Mouse (Mus musculus): ENCODE measurements at regions not wholly inside any gene's neighbourhood (a gene's known extent, or its start where the extent isn't known, plus 50 kb on each side); places are given as distances from the start of the nearest gene placed in this dataset.

DNA sequence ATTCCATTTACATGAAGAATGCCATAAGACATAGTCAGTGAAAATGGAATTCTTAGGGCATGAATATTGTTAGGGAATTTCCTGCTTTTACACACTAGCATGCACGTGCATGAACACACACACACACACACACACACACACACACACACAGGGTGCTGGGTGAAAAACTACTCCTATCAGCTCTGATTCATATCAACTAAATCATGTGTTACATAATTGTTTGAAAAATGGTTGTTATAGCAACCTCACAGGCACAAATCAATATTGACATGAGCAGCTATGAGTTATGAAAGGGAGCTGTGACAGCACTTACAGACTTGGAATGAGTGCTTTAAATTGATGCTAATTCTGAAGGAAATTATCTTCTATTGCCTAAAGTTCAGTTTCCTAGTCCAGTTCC, 72.8 kb upstream of the Ahr start:
- no peaks in the 10 kb centered on the region for H3K36me3 ChIP-seq (ENCODE audit: insufficient read depth, low read length)
- no peaks in the 10 kb centered on the region for H3K4me1 ChIP-seq (ENCODE audit: insufficient read depth, low read length)
- H3K4me2 ChIP-seq (ENCODE audit: low read depth, low read length, poor library complexity, severe bottlenecking): no peak overlapping the region
- no peak overlapping the region for H3K27ac ChIP-seq (ENCODE audit: low read depth, low read length)
- H3K4me3 ChIP-seq (ENCODE audit: low read depth, low read length): no peak overlapping the region
- WGBS: 77% methylated on average over 1 of the region's 1 CpGs
- no peaks in the 10 kb centered on the region for H3K27me3 ChIP-seq (ENCODE audit: insufficient read depth, low read length)
- H3K9ac ChIP-seq (replicated peaks; ENCODE audit: low read length, poor library complexity, severe bottlenecking): no peak overlapping the region
- H3K9me3 ChIP-seq (ENCODE audit: low read length): no peaks in the 10 kb centered on the region
- no peak for ATAC-seq (ENCODE audit: low FRiP score)
- DNase-seq (ENCODE audit: low spot score): no peak
- no peak for TF ChIP-seq CTCF (IDR thresholded peaks at IDR 0.05)

DNA sequence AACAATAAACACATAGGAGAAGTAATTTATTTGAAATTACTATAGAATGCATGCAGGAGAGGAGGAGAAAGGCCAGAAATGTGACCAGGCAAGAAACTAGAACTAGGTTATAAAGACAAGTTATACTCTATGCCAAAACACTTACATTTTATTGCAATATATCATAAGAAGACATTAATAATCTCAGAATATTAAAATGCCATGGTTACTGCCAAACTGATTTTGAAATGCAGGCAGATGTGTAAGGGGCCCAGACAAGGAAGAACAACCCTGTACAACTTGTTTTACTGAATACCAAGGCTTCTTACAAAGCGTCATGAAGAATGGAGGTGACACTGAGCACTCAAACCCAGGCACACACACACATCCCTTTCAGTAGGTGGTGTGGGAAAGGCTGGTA, 68.9 kb upstream of the Ahr start:
- DNase-seq (ENCODE audit: low spot score) (no peak), ATAC-seq (ENCODE audit: low FRiP score) (no peak)
- no peak overlapping the region for H3K9ac ChIP-seq (replicated peaks; ENCODE audit: low read length, poor library complexity, severe bottlenecking)
- H3K27me3 ChIP-seq (ENCODE audit: insufficient read depth, low read length): no peaks in the 10 kb centered on the region
- H3K36me3 ChIP-seq (ENCODE audit: insufficient read depth, low read length): no peaks in the 10 kb centered on the region
- WGBS: 92% methylated on average over 1 of the region's 1 CpGs
- no peak overlapping the region for H3K4me2 ChIP-seq (ENCODE audit: low read depth, low read length, poor library complexity, severe bottlenecking)
- no peak overlapping the region for H3K4me3 ChIP-seq (ENCODE audit: low read depth, low read length)
- TF ChIP-seq CTCF (IDR thresholded peaks at IDR 0.05): no peak
- no peaks in the 10 kb centered on the region for H3K4me1 ChIP-seq (ENCODE audit: insufficient read depth, low read length)
- H3K9me3 ChIP-seq (ENCODE audit: low read length): no peaks in the 10 kb centered on the region
- no peak overlapping the region for H3K27ac ChIP-seq (ENCODE audit: low read depth, low read length)

DNA sequence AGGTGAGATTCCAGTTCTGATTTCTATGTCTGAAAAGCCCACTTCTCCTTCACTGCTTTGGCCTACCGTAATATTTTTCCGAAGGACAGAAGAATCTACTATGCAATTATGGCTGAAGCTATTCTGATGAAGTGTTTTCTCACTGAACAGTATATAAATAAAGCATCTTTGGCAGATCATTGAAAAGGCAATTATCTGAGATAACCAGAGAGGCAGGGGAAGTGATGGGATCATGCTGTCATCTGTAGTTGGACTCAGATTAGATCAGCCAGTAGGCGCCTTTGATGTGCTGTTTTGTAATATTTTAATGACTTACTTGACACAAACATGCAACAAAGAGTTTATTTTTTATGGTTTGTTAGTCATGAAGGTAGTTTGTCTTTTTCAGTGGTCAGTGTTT, 67.8 kb upstream of the Ahr start:
- no peak overlapping the region for H3K9ac ChIP-seq (replicated peaks; ENCODE audit: low read length, poor library complexity, severe bottlenecking)
- no peaks in the 10 kb centered on the region for H3K4me1 ChIP-seq (ENCODE audit: insufficient read depth, low read length)
- H3K4me2 ChIP-seq (ENCODE audit: low read depth, low read length, poor library complexity, severe bottlenecking): no peak overlapping the region
- H3K27ac ChIP-seq (ENCODE audit: low read depth, low read length): no peak overlapping the region
- 94% methylated on average over 3 of the region's 3 CpGs for WGBS
- H3K36me3 ChIP-seq (ENCODE audit: insufficient read depth, low read length): no peaks in the 10 kb centered on the region
- H3K9me3 ChIP-seq (ENCODE audit: low read length): 0 out of 2 replicates have a peak, but pooled peaks cover 1% of the 10 kb centered on the region
- no peak for TF ChIP-seq CTCF (IDR thresholded peaks at IDR 0.05)
- ATAC-seq (ENCODE audit: low FRiP score): no peak
- no peak overlapping the region for H3K4me3 ChIP-seq (ENCODE audit: low read depth, low read length)
- DNase-seq (ENCODE audit: low spot score): no peak
- H3K27me3 ChIP-seq (ENCODE audit: insufficient read depth, low read length): no peaks in the 10 kb centered on the region

DNA sequence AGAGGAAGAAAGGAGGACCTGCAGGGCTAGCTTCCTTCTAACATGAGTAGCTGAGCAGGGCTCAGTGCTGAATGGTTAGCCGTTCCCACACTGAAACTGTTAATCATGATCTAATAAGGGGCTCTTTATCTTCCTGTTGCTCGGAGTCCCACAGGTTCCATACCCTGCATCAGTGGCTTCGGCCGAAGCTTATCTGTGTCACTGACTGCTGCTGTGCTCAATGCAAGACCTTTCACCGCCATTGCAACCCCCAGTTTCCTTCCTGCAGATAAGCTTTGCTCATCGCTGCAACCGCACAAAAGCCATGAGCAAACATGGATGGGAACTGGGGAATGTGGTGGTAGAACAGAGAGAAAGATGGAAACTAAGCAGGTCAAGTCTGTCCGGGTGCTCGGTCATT, 63.5 kb upstream of the Ahr start:
- 0 out of 2 replicates have a peak, but pooled peaks cover 6% of the 10 kb centered on the region for H3K9me3 ChIP-seq (ENCODE audit: low read length)
- H3K9ac ChIP-seq (replicated peaks; ENCODE audit: low read length, poor library complexity, severe bottlenecking): no peak overlapping the region
- ATAC-seq (ENCODE audit: low FRiP score) (no peak), DNase-seq (ENCODE audit: low spot score) (no peak)
- H3K4me3 ChIP-seq (ENCODE audit: low read depth, low read length): no peak overlapping the region
- H3K27ac ChIP-seq (ENCODE audit: low read depth, low read length): no peak overlapping the region
- H3K4me1 ChIP-seq (ENCODE audit: insufficient read depth, low read length): no peaks in the 10 kb centered on the region
- 90% methylated on average over 9 of the region's 9 CpGs for WGBS
- no peak overlapping the region for H3K4me2 ChIP-seq (ENCODE audit: low read depth, low read length, poor library complexity, severe bottlenecking)
- TF ChIP-seq CTCF (IDR thresholded peaks at IDR 0.05): no peak
- H3K36me3 ChIP-seq (ENCODE audit: insufficient read depth, low read length): no peaks in the 10 kb centered on the region
- no peaks in the 10 kb centered on the region for H3K27me3 ChIP-seq (ENCODE audit: insufficient read depth, low read length)

DNA sequence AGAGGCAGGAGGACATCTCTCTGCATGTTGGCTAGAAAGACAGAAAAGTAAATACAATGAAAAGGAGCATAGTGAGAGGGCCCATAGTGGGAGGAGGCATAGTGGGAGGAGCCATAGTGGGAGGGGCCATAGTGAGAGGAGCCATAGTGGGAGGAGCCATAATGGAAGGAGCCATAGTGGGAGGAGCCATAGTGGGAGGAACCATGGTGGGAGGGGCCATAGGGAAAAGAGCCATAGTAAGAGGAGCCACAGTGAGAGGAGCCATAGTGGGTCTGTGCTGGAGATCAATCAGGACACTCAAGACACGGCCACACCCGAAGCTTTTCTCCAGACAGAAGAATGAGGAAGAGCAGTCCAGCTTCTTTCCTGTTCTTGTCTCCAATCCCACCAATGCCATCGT, 58.0 kb upstream of the Ahr start:
- Histone ChIP-seq H3K27me3 (ENCODE audit: insufficient read depth, low read length) (no peaks in the 10 kb centered on the region), H3K9me3 (ENCODE audit: low read length) (0 out of 2 replicates have a peak, but pooled peaks cover 6% of the 10 kb centered on the region), H3K4me3 (ENCODE audit: low read depth, low read length) (no peak overlapping the region), H3K36me3 (ENCODE audit: insufficient read depth, low read length) (no peaks in the 10 kb centered on the region), H3K4me1 (ENCODE audit: insufficient read depth, low read length) (no peaks in the 10 kb centered on the region), H3K27ac (ENCODE audit: low read depth, low read length) (no peak overlapping the region), H3K9ac (replicated peaks; ENCODE audit: low read length, poor library complexity, severe bottlenecking) (no peak overlapping the region), H3K4me2 (ENCODE audit: low read depth, low read length, poor library complexity, severe bottlenecking) (no peak overlapping the region)
- no peak for DNase-seq (ENCODE audit: low spot score)
- 91% methylated on average over 3 of the region's 3 CpGs for WGBS
- ATAC-seq (ENCODE audit: low FRiP score): no peak
- TF ChIP-seq CTCF (IDR thresholded peaks at IDR 0.05): no peak
